Mouse (Mus musculus) liver, embryonic 14.5 days (tissue): ENCODE results near the gene Axl.

Experiments used
- CTCF ChIP-seq: IDR thresholded peaks from 2 replicates; pipeline ENCODE4 v1.5.1; 2016; ENCODE audit warnings: antibody characterized with exemption, low read depth, control low read depth
- EP300 ChIP-seq: IDR thresholded peaks from 2 replicates; pipeline ENCODE4 v1.6.1; 2016; ENCODE audit warnings: antibody characterized with exemption, low read depth

DNA sequence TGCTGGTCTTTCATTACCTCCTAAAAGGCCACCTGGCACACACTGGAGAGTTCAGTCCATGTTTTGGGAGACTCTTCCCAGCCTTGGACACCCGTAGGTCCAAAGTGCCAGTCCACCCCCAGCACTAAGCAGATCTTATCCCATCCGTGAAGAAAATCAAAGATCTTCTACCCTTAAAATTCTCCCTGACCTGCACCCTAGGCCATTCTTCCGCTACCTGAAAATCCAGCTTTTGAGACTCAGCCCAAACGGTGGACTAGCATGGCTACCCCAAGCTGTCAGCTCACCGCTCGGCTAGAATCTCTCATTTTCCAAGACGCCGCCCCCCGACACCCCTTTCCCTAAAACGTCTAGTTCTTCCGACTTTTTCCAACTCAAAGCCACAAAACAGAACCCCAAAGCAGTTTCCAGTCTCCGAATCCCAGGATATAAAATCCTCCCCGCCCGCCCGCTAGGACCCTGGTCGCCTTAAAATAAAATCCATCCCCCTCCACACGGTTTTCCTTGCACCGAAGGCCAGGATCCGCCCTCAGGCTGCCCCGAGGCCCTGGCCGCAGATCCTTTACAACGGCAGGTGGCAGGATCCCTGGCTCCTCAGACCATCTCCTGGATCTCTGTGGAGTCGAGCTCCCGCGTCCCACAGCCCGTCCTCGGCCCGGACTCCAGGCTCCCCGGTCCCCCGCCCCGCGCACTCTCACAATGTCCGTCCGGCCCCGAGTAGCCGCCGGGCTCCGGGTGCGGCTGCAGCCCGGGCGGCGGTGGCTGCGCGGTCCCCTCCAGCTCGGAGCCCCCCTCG, 34.7 kb downstream of the Axl start:
- TF ChIP-seq EP300: no peak
- no peak for TF ChIP-seq CTCF
